ENCODE assay signal across 8 mouse cellular contexts in genomic region chr2:156864481-156864880, GRCm38 (mm10). TPM values are rescaled to one million over a fixed set of nuclear protein-coding genes. Genes with fewer than 3 reads are reported as not detected.
DNase-seq lines count a peak whose midpoint lies in the region; ATAC-seq and TF ChIP-seq lines count a peak whose summit lies in the region.

No protein-coding gene starts in this region.

- peak; percentile 18 for DNase-seq in adrenal gland, postnatal 25 days
- no peak for DNase-seq in adrenal gland, adult 18-20 months (ENCODE audit: low spot score in 2 of 2)
- DNase-seq in lung, embryonic 14.5 days = no peak
- DNase-seq in lung, postnatal 4 days = no peak
- DNase-seq in left cerebral cortex, adult 9 months (ENCODE audit: low spot score in 2 of 2) = no peak

- peaks cover 5% of the 10 kb centered on the region; the same call in 1 of the 2 replicates for H3K4me1 ChIP-seq in lung, embryonic 14.5 days (ENCODE audit: insufficient read depth)
- H3K4me1 ChIP-seq in hindbrain, embryonic 15.5 days (replicated peaks) = peaks cover 28% of the 10 kb centered on the region
- peaks cover 17% of the 10 kb centered on the region for H3K4me1 ChIP-seq in neural tube, embryonic 14.5 days (ENCODE audit: control insufficient read depth, insufficient read depth, low read length)

- H3K9ac ChIP-seq in lung, embryonic 14.5 days = 0 out of 2 replicates have a peak overlapping the region, but pooled peaks have one; percentile 96
- H3K9ac ChIP-seq in hindbrain, embryonic 15.5 days = no peak overlapping the region
- H3K9ac ChIP-seq in neural tube, embryonic 14.5 days (replicated peaks; ENCODE audit: low read depth, low read length) = no peak overlapping the region

- H3K27me3 ChIP-seq in lung, embryonic 14.5 days (ENCODE audit: insufficient read depth, low read length) = no peaks in the 10 kb centered on the region
- H3K27me3 ChIP-seq in hindbrain, embryonic 15.5 days = no peaks in the 10 kb centered on the region
- no peaks in the 10 kb centered on the region for H3K27me3 ChIP-seq in neural tube, embryonic 14.5 days (ENCODE audit: control insufficient read depth, insufficient read depth, low read length)

- WGBS in lung, embryonic 14.5 days = 84% methylated on average over 3 of the region's 3 CpGs
- 60% methylated on average over 3 of the region's 3 CpGs for WGBS in hindbrain, embryonic 15.5 days
- 77% methylated on average over 3 of the region's 3 CpGs for WGBS in neural tube, embryonic 14.5 days

- no peak overlapping the region for H3K27ac ChIP-seq in lung, embryonic 14.5 days (ENCODE audit: low read depth)
- H3K27ac ChIP-seq in hindbrain, embryonic 15.5 days (replicated peaks) = no peak overlapping the region
- H3K27ac ChIP-seq in neural tube, embryonic 14.5 days (ENCODE audit: low read depth, low read length) = no peak overlapping the region

- peak overlapping the region; percentile 78 for H3K4me2 ChIP-seq in lung, embryonic 14.5 days
- peak overlapping the region; percentile 78; the same call in 1 of the 2 replicates for H3K4me2 ChIP-seq in hindbrain, embryonic 15.5 days
- peak overlapping the region; percentile 99; the same call in 1 of the 2 replicates for H3K4me2 ChIP-seq in neural tube, embryonic 14.5 days (ENCODE audit: low read depth, low read length)

- no peak for ATAC-seq in lung, embryonic 14.5 days (ENCODE audit: insufficient read depth)
- no peak for ATAC-seq in hindbrain, embryonic 15.5 days (ENCODE audit: low FRiP score, low read depth)
- ATAC-seq in neural tube, embryonic 14.5 days (ENCODE audit: low read depth) = no peak
- no peak for ATAC-seq in monocyte, adult 5-6 weeks (replicated peaks; ENCODE audit: insufficient number of reproducible peaks, low FRiP score, low TSS enrichment, poor library complexity, severe bottlenecking)

- H3K36me3 ChIP-seq in lung, embryonic 14.5 days (ENCODE audit: insufficient read depth) = peaks cover 49% of the 10 kb centered on the region
- peaks cover 30% of the 10 kb centered on the region for H3K36me3 ChIP-seq in hindbrain, embryonic 15.5 days
- peaks cover 11% of the 10 kb centered on the region; the same call in 1 of the 2 replicates for H3K36me3 ChIP-seq in neural tube, embryonic 14.5 days (ENCODE audit: control insufficient read depth, insufficient read depth, low read length)

- no peak for TF ChIP-seq CTCF in lung, embryonic 14.5 days (IDR thresholded peaks at IDR 0.05; ENCODE audit: low read depth)

- no peaks in the 10 kb centered on the region for H3K9me3 ChIP-seq in lung, embryonic 14.5 days (ENCODE audit: low read depth, low read length)
- H3K9me3 ChIP-seq in hindbrain, embryonic 15.5 days = no peaks in the 10 kb centered on the region
- H3K9me3 ChIP-seq in neural tube, embryonic 14.5 days (ENCODE audit: control insufficient read depth, low read length) = no peaks in the 10 kb centered on the region

- peak overlapping the region; percentile 100 for H3K4me3 ChIP-seq in lung, embryonic 14.5 days (ENCODE audit: low read depth, low read length)
- H3K4me3 ChIP-seq in hindbrain, embryonic 15.5 days = peak overlapping the region; percentile 86; the same call in 1 of the 2 replicates
- no peak overlapping the region for H3K4me3 ChIP-seq in neural tube, embryonic 14.5 days (ENCODE audit: low read depth, low read length)

RNA-seq across cellular contexts. Expression of gene Rab5if, which starts 1.6 kb away (rescaled TPM):
- total RNA-seq in adrenal gland, postnatal 25 days (2021) = 284 and 313 TPM in 2 replicates
- 100 to 1,000 TPM; 223 to 330 TPM for total RNA-seq in adrenal gland, adult 18-20 months (2021)
- 194 and 210 TPM in 2 replicates for polyA plus RNA-seq in lung, embryonic 14.5 days (2014; fragmentation: Nextera tagmentation; extraction: Ambion mirVana)
- 145 and 148 TPM in 2 replicates for polyA plus RNA-seq in hindbrain, embryonic 15.5 days (2015; fragmentation: Nextera tagmentation; extraction: Ambion mirVana)
- 165 and 168 TPM in 2 replicates for polyA plus RNA-seq in neural tube, embryonic 14.5 days (2014; fragmentation: Nextera tagmentation; extraction: Ambion mirVana)
- total RNA-seq in monocyte, adult 5-6 weeks (2017) = 118 to 134 TPM (median 121 TPM) in 3 replicates

RNA-seq across cellular contexts. Expression of gene 4930518I15Rik, which starts 6.7 kb away (rescaled TPM):
- 4.8 and 5.9 TPM in 2 replicates for total RNA-seq in adrenal gland, postnatal 25 days (2021)
- total RNA-seq in adrenal gland, adult 18-20 months (2021) = 1 to 10 TPM; 2.5 to 3.8 TPM
- 5.7 and 7.2 TPM in 2 replicates for polyA plus RNA-seq in lung, embryonic 14.5 days (2014; fragmentation: Nextera tagmentation; extraction: Ambion mirVana)
- polyA plus RNA-seq in hindbrain, embryonic 15.5 days (2015; fragmentation: Nextera tagmentation; extraction: Ambion mirVana) = 9.1 TPM in 2 replicates
- polyA plus RNA-seq in neural tube, embryonic 14.5 days (2014; fragmentation: Nextera tagmentation; extraction: Ambion mirVana) = 7.6 and 9.1 TPM in 2 replicates
- total RNA-seq in monocyte, adult 5-6 weeks (2017) = 0.38 to 5.2 TPM (median 2.5 TPM) in 3 replicates

RNA-seq across cellular contexts. Expression of gene Sla2, which starts 22.5 kb away (rescaled TPM):
- not detected in 2 replicates for total RNA-seq in adrenal gland, postnatal 25 days (2021)
- total RNA-seq in adrenal gland, adult 18-20 months (2021) = under 1 TPM in 1 of 2 experiments, not detected in 1; 0.22 TPM
- polyA plus RNA-seq in lung, embryonic 14.5 days (2014; fragmentation: Nextera tagmentation; extraction: Ambion mirVana) = 0.21 and 0.50 TPM in 2 replicates
- 0.17 TPM in 1 of 2 replicates, not detected in the other for polyA plus RNA-seq in hindbrain, embryonic 15.5 days (2015; fragmentation: Nextera tagmentation; extraction: Ambion mirVana)
- polyA plus RNA-seq in neural tube, embryonic 14.5 days (2014; fragmentation: Nextera tagmentation; extraction: Ambion mirVana) = 0.15 and 0.24 TPM in 2 replicates
- 13.8 to 38.9 TPM (median 15.8 TPM) in 3 replicates for total RNA-seq in monocyte, adult 5-6 weeks (2017)

RNA-seq across cellular contexts. Expression of gene Tgif2, which starts 24.7 kb away (rescaled TPM):
- 5.5 and 5.8 TPM in 2 replicates for total RNA-seq in adrenal gland, postnatal 25 days (2021)
- 1 to 10 TPM; 2.0 to 2.1 TPM for total RNA-seq in adrenal gland, adult 18-20 months (2021)
- polyA plus RNA-seq in lung, embryonic 14.5 days (2014; fragmentation: Nextera tagmentation; extraction: Ambion mirVana) = 69.1 and 75.1 TPM in 2 replicates
- 21.3 and 22.6 TPM in 2 replicates for polyA plus RNA-seq in hindbrain, embryonic 15.5 days (2015; fragmentation: Nextera tagmentation; extraction: Ambion mirVana)
- 11.2 and 14.9 TPM in 2 replicates for polyA plus RNA-seq in neural tube, embryonic 14.5 days (2014; fragmentation: Nextera tagmentation; extraction: Ambion mirVana)
- total RNA-seq in monocyte, adult 5-6 weeks (2017) = 3.2 to 5.9 TPM (median 3.5 TPM) in 3 replicates

Comparison
In these comparisons a context has a peak if more than half of its experiments do, and no peak if none do; other contexts are left out.
1. RNA of gene Sla2, which starts 22.5 kb away (total RNA-seq): 13.8 to 38.9 TPM in monocyte, adult 5-6 weeks; 0.22 TPM in adrenal gland, adult 18-20 months and not detected in adrenal gland, postnatal 25 days; every median in the first group is over 10 times any median in the second.
2. Peak in every context shown above with its lines, with median percentiles within 50 percentile points of each other: H3K4me2 ChIP-seq.